Mouse (Mus musculus): ENCODE measurements around the gene Polr2a. TPM values are rescaled to one million over a fixed set of nuclear protein-coding genes. Genes with fewer than 3 reads are reported as not detected.

The Polr2a gene
- total RNA-seq (2021): 10 to 100 TPM; 35.6 to 37.5 TPM
- long read RNA-seq, experiment 1, full-length matches to known transcripts: 1 of 3 reads
- long read RNA-seq, experiment 1, partial matches to known transcripts: 2 of 3 reads
- long read RNA-seq, experiment 1, other reads (novel, unspliced or antisense): 0 of 3 reads
- long read RNA-seq, experiment 2, full-length matches to known transcripts: 1 of 3 reads
- long read RNA-seq, experiment 2, partial matches to known transcripts: 2 of 3 reads
- long read RNA-seq, experiment 2, other reads (novel, unspliced or antisense): 0 of 3 reads

DNA sequence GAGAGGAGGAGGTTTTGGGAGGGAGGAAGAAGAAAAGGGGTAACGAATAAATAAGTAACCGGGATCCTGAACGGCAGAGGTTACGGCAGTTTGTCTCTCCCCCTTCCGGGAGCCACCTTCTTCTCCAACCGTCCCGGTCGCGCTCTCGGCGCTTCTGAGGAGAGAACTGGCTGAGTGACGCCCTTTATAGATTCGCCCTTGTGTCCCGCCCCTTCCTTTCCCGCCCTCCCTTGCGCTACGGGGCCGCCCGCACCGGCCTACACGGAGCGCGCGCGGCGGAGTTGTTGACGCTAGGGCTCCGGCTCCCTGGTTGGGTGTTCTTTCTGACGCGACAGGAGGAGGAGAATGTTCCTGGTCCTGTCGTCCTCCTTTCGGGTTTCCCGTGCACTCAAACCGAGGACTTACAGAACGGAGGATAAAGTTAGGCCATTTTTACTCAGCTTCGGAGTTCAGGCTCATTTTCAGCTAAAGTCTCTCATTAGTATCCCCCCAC is at the start of gene Polr2a:
TSS of gene Polr2a (minus strand) at position 160 of the 493 bp plus-strand sequence.
- peak; percentile 98 for DNase-seq
- intact Hi-C loops (cut with DNase I): loop anchor here (2.0 kb wide), 1 partner anchor 44 kb away; no protein-coding TSS in a partner anchor

DNA sequence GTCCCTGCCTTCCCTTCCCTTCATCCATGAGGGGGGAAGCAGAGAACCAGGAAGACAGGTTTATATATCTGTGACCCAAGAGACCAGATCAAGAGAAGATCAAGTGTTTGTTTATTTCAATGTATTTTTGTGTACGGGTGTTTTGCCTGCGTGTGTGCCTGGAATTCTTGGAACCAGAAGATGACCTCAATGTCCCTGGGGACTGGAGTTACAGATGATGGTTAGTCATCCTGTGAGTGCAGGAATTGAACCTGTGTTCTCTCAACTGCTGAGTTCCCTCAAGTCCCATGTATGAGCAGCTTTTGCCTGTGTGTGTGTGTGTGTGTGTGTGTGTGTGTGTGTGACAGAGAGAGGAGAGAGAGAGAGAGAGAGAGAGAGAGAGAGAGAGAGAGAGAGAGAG is 49.2 kb upstream of the Polr2a start:
- intact Hi-C loops (cut with DNase I): no loop called here

DNA sequence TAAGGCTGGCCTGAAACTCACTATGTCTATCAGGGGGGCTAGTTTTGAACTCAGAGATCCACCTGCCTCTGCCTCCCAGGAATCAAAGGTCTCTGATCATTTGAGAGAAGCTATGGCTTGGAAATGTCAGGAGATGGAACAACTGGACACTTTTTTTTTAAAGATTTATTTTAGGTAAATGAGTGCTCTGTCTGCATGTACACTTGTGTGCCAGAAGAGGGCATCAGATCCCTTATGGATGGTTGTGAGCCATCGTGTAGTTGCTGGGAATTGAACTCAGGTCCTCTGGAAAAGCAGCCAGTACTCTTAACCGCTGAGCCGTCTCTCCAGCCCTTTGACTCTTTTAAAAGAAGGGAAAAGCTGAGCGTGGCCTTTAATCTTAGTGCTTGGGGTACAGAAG is 47.9 kb upstream of the Polr2a start:
- DNase-seq: no peak
- intact Hi-C loops (cut with DNase I): no loop called here

More for the DNA sequence above, 49.2 kb upstream of the Polr2a start:
- no peak for DNase-seq

DNA sequence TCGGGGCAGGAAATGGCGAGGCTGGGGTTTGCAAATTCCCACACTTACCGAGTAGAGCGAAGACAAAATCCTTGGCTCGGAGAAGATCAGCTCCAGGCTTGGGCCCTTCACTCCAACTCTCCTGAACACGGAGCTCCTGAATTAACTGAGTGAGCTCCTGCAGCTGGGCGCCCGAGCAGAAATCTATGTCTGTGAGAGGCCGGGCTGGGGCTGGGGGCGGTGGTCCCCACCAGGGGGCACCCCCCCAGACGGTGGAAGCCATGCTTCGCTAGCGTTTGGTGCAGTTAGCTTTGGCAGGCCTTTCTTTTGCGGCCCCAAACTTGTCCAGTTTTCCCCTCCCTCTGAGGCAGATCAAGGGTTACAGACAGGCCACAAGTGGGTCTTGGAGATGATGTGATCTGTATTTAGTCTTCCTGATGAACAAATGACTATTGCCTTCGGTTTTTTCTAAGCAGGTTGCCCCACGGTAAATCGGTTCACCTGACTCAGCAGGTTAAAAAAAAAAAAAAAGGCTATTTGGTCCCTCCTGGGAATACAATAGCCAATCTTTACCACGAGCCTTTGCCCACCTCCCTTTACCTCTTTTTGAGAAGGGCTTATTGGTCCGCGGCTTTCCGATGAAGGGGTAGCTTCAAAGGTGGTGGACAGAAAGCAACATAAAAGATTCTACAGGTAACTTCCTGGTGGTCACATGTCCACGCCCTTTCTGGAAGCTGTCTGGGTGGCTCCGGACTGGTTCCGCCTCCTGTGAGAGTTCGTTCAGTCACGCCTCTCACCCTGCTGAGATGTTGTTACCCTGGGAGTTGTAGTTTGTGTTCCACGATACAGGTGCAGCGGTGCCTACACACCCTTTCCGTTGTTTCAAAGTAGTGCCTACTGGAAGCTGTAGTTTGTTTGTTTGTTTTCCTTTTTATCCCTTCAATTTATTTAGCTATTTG is 46.8 kb upstream of the Polr2a start, which contains the start of gene Tmem102:
TSS of gene Tmem102 (minus strand) at position 653 of the 938 bp plus-strand sequence.
- intact Hi-C loops (cut with DNase I): no loop called here
- DNase-seq: peak in 1 of 2 experiments; percentile 19

DNA sequence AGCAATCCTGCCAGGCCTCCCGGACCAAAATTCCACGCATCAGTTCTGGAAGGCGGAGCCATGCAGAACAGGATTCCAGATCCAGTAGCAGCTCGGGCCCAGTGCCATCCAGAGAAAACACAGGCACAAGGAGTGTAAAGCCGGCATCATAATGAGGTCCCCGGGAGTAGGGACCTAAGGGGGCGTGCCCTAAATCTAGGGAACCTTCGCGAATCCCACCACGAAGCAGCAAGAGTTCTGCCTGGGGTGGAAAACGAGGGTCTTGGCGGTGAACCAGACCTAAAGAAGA is 46.2 kb upstream of the Polr2a start:
- intact Hi-C loops (cut with DNase I): no loop called here
- peak in 1 of 2 experiments; percentile 46 for DNase-seq

DNA sequence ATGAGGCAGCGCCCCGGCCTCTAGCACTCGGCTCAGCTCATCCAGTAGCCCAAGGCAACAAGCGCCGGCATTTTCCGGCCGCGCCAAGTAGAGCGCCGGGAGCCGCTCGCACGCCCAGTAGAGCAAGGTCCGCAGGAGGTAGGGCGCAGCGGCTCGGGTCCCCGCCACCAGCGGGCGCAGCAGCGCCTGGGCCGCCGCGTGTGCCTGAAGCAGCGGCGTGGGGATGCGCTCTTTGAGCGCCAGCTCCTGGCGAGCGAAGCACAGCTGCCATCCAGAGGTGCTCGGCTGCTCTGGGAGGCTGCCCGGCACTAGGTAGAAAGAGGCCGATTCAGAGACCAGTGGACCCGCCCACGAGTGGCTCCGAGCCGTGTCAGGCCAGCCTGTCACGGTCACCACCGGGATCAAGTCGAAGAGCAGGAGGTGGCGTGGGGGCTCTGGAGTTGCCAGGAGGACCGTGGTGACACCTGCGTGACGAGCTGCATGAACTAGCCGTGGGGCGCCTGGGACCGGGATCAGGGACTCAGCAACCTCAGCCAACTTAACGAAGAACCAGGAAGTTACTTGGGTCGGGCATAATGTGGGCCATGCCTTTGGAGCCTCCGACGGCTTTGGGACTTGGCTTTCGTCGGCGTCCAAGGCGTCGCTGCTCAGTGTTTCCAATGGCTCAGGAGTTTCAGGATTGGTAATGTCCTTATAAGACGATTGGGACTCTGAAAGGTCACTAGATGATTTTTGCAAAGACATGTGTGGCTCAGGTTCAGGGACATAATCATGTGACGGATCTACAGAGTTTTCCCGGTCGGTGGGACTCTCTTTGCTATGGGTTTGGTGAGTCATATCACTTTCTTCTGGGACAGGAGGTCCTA is 45.6 kb upstream of the Polr2a start:
- peak; percentile 84 to 86 for DNase-seq

DNA sequence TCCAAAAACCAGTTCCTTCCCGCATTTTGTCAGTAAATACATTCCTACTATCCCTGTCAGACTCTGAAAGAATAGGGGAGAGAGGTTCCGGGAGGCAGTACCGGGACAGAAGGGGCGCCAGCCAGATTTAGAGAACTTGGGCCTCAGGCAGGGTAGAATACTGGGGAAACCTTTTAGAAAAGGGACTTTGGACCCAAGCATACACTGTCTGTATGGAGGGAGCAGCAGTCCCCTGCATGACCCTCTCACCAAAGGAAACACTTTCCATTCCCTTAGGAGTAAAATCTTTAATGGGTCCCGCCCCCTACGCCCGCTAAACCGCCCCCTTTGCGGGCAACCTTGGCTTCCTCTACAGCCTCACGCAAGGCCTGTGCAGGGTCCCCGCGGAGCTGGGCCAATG is 44.9 kb upstream of the Polr2a start:
- intact Hi-C loops (cut with DNase I): loop anchor here (2.0 kb wide), 3 partner anchors 33 to 73 kb away; partner anchors contain the start of genes Nlgn2 and Polr2a
- DNase-seq: no peak

More for the DNA sequence above, 45.6 kb upstream of the Polr2a start:
- intact Hi-C loops (cut with DNase I): loop anchor here (2.0 kb wide), 3 partner anchors 33 to 73 kb away; partner anchors contain the start of genes Nlgn2 and Polr2a

DNA sequence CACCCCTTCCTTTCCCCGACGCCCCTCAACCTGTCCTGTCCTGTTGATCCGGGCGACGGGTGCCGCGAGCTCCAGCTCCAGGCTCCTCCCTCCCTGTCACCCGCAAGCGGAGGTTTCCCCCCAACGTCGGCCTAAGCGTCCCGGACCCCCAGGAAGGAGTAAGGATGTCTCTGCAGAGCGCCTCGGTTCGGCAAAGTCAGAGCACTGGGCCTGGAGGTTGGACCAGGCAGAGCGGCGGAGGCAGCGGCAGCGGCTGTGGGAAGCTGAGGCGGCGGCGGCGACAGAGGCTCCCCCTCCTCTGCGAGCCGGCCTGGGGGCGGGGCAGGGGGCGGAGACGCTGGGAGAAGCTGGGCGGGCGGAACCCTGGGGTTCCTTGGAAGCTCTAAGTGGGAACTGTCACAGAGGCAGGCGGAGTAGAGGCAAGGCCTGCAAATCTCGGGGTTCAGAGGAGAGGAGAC is 44.2 kb upstream of the Polr2a start:
- intact Hi-C loops (cut with DNase I): loop anchor here (2.0 kb wide), 3 partner anchors 34 to 74 kb away; partner anchors contain the start of genes Nlgn2 and Polr2a
- peak; percentile 92 to 93 for DNase-seq

DNA sequence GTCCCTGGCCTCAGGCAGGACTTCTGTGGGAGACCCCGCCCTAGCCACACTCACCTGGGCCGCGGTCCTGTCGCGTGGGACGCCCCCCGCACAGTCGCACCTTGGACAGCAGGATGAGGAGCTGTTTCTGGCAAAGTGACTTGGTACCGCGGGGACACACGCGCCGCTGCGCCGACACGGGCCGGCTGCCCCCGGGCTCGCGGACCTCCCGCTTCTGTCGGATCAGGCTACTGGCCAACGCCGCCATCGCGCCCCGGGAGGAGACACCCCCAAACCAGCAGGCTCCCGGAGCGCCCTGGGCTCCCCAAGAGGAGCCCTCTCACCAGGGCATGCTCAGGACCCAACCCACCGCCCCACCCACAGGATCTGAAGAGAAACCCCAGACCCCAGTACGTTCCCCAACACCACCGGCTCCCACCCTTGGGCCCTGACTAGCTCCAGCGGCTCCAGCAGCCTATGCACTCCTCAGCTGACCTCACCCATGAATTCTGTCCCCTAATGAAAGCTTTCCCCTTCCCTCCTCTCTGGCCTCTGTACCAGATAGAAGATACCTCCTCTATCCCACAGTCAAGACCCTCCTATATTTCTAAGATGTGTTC is 43.0 kb upstream of the Polr2a start, which contains the start of gene Fgf11:
TSS of gene Fgf11 (minus strand) at position 479 of the 599 bp plus-strand sequence.
- DNase-seq: peak in 1 of 2 experiments; percentile 18
- intact Hi-C loops (cut with DNase I): no loop called here

DNA sequence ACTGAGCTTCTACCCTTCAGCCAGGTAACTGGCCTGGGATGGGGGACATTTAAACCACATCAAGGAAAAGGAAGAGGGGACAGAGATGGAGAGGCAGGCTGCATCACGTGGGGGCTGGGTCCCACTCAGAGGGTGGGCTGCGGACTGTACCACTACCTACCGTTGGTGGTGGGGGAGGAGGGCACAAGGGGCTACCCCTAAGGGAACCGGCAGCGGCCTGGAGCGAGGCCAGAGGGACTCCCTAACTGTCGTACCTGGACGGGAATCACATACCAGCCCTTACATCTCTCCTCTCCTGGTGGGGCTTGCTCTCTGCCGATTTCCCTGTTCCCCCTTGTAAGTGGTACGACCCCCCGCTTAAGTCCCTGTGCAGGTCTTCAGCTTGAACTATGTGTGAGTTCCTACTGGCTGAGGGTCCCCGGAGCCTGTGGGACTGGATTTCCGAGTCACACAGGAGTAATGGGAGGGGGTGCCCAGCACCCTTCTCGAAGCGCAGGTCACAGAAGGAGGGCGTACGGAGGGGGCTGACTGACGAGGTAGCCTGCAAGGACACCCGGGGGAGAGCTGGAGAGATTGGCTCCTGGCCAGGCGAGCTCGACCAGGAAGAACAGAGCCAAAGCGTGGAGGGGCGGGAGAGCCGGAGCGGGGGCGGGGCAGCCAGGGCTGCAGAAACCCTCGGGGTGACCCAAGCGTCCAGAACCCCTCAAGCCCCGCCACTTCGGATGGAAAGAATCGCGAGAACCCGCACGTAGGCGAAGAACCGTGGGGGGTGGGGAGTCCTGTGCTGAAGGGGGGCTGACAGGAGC is 42.2 kb upstream of the Polr2a start:
- intact Hi-C loops (cut with DNase I): no loop called here
- peak; percentile 57 to 69 for DNase-seq

DNA sequence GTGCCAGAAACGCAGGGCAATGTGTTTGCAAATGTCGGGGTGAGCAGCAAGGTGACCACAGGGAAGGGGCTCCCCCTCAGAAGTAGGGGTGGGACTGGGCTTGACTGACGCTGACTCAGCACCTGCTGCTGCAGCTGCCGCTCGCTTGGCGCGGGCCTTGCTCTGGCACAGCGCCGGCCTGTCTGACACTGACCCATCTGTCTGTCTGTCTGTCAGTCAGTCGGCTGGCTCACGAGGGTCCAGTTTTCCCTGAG is 41.6 kb upstream of the Polr2a start:
- DNase-seq: peak in 1 of 2 experiments; percentile 21
- intact Hi-C loops (cut with DNase I): no loop called here

DNA sequence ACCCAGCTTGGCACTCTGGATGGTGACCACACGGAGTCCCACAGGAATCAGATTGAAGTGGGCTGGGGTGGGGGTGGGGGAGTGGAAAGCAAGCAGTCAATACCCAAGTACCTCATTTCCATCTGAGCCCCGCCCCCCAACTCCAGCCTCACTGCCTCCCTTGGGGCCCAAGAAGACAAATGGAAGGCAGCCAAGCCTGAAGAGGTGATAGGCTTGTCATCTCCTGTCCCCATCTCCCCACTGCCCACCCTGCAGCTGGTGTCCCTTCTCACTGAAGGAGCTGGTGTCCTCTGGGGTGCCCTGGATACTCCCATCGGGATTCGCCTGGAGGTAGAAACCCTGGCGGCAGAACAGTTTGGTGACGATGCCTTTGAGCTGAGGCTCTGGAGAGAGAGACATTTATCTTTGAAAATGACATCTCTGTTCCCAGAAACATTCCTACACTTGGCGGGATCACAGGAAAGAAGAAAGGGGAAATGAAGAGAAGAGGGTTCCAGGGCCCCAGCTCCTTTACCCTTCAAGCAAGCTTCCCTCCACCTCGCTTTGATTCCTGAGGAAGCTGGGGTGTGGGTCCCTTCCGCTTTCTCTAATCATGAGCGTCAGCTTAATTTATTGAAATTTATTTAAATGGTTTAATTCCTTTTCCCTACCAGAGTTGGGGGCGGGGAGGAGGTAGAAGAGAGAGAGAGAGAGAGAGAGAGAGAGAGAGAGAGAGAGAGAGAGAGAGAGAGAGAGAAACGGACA is 41.1 kb upstream of the Polr2a start:
- intact Hi-C loops (cut with DNase I): no loop called here
- DNase-seq: no peak

DNA sequence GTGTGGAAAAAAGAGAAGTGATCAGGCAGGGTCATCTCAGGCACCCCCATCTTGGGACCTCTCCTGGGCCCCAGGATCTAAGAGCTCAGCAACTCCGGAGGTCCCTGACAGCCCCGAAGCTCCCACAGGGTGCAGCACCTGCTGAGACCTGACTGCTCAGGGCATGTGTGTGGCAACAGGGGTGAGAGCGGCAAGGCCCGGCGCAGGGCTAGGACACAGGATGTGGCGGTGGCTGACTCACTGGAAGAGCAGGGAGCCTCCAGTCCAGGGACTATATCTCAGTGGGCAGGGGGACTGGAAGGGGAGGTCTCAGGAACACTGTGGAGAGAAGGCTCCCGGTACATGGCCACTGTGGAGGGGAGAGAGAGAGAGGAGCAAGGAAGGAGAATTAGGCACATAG is 39.5 kb upstream of the Polr2a start:
- intact Hi-C loops (cut with DNase I): no loop called here
- no peak for DNase-seq

DNA sequence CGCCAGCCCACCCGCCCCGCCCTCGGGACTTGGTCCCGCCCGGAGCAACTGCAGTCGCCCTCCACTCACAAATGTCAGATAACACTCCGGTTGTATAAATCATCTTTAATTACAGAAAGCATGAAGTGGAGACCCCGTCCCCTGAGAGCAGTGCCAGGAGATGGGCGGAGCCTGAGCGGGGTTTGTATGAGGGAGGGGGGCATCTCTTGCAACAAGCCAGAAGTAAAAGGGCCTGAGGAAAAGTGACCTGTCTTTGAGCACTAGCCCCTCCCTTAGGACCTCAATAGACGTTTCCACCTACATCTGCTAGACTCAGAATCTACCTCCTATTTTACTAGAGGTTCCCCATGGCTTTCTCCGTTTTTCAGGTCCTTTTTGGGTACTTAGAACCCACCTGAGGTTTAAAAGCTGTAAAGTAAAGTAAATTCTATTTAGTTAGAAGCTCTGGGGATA is 37.6 kb upstream of the Polr2a start:
- DNase-seq: no peak
- intact Hi-C loops (cut with DNase I): loop anchor here (2.0 kb wide), 1 partner anchor 29 kb away; no protein-coding TSS in a partner anchor

DNA sequence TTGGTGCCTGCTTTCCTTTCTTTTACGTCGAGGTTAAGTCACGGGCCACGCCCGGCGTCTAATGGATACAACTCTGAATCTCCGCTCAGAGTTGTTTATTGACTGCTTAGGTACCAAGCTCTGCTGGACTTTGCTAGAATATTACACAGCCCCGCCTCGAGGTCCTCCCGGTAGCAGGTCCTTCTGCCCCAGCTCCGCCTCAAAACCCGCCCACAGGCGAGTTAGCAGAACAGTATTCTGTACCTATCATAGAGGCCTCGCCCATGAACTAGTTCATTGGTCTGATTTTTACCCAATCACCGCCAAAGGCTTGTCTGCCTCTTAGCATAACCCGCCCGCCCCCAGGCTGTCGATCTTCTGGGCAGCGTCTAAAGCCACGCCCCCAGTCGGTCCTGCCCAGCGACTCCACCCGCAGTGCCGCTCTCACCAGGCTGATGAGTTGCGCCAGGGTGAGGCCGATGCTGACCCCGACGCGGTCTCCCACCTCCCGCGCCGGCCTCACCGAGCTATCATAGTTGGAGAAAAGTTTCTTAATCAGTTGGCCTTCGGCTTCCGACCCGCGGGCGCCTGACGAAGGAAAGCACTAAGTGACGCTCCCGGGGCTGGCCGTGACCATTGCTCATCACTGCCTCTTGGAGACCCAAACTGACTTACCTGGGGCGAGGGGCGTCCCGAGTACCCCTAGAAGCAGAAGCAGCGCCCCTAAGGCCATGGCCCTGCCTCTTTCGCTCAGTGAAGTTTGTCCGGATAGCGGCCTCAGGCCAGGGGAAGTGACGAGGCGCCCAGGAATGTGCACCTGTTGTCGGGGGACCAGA is 36.9 kb upstream of the Polr2a start, which contains the start of gene Chrnb1:
TSS of gene Chrnb1 (minus strand) at position 776 of the 815 bp plus-strand sequence.
- intact Hi-C loops (cut with DNase I): loop anchor here (2.0 kb wide), 1 partner anchor 29 kb away; no protein-coding TSS in a partner anchor
- DNase-seq: peak; percentile 93

DNA sequence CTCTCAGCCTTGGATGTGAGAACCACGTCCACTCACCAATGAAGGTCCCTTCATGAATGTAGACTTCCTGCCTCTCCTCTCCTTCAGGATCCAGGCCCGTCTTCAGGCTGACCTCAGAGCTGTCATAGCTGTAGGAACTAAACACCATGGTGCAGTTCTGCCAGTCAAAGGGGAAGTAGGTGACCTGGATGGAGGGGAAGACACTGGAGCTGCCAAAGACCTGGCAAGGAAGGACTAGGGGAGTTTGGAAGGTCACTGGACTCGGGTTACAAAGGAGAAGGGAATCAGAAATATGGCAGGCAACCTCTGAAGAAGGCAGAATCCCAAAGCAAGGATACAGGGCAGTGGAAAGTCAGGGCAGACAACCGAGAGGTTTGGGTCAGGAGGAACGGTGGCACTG is 35.0 kb upstream of the Polr2a start:
- intact Hi-C loops (cut with DNase I): no loop called here

DNA sequence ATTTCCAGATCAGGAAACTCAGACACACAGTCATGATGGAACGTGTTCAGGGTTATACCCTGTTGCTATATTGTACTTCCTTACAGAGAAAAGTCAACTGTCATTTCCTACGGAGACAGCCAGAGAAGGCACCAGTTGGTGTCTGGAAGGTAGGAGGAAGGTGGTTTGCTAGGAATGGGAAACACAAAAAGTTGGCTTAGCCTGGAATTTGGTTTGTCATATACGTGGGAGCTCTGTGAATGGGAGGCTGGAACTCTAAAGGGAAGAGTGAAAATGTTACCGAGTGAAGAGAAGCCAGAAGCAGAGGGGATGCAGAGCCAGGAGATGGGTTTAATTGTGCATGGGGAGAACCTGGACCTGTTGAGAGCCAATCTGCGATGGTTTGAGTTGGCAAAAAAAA is 33.0 kb upstream of the Polr2a start:
- intact Hi-C loops (cut with DNase I): no loop called here
- no peak for DNase-seq

More for the DNA sequence above, 35.0 kb upstream of the Polr2a start:
- no peak for DNase-seq
